ENCODE assay signal across 16 mouse cellular contexts in the genomic region with DNA sequence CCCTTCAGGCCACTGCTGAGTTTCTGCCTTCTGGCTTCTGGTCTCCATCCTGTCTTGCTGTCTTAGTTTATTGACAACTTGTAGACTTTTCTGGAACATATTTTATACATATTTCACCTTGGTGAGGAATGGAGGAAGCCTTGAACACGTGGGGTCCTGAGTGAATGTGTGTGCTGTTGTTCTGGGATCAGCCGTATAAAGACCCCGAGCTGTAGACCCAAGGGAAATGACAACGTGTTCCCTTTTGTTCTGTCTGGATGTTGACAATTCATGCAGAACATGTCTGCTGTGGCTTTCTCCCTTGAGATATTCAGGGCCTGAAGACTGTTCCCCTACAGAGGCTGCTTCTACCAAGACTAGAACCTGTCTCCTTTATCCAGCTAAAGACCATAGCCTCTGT.
"Had no signal": no experiment of that assay in that cellular context is flagged by ENCODE, and none has a peak within 500 bp of the region (broad histone marks: within the 10 kb centered on the region; RNA-seq: fewer than 3 reads in every experiment).

No protein-coding gene starts in this region.

- H3K36me3 ChIP-seq: liver, embryonic 15.5 days; lung, embryonic 15.5 days; midbrain, embryonic 12.5 days; midbrain, embryonic 15.5 days; neural tube, embryonic 12.5 days; stomach, embryonic 15.5 days had no signal

- H3K9ac ChIP-seq: liver, embryonic 15.5 days; liver, postnatal 0 days; lung, embryonic 15.5 days; midbrain, embryonic 12.5 days; midbrain, embryonic 15.5 days; neural tube, embryonic 12.5 days; stomach, embryonic 15.5 days had no signal

- H3K27me3 ChIP-seq: liver, embryonic 15.5 days; lung, embryonic 15.5 days; midbrain, embryonic 15.5 days; neural tube, embryonic 12.5 days; stomach, embryonic 15.5 days had no signal

- ATAC-seq: liver, postnatal 0 days; lung, postnatal 0 days; midbrain, embryonic 15.5 days had no signal

- H3K27ac ChIP-seq: liver, embryonic 15.5 days; lung, embryonic 15.5 days; midbrain, embryonic 12.5 days; midbrain, embryonic 15.5 days; neural tube, embryonic 12.5 days; stomach, embryonic 15.5 days; stomach, postnatal 0 days had no signal

- H3K9me3 ChIP-seq: liver, embryonic 15.5 days; lung, embryonic 15.5 days; midbrain, embryonic 12.5 days; midbrain, embryonic 15.5 days; neural tube, embryonic 12.5 days; stomach, embryonic 15.5 days had no signal

- H3K4me2 ChIP-seq: liver, embryonic 15.5 days; lung, embryonic 15.5 days; midbrain, embryonic 12.5 days; midbrain, embryonic 15.5 days; neural tube, embryonic 12.5 days; stomach, embryonic 15.5 days had no signal

- H3K4me3 ChIP-seq: liver, embryonic 15.5 days; lung, embryonic 15.5 days; midbrain, embryonic 12.5 days; midbrain, embryonic 15.5 days; neural tube, embryonic 12.5 days; stomach, embryonic 15.5 days had no signal

- DNase-seq: liver, postnatal 0 days; lung, adult 2 months; lung, postnatal 14 days; lung, postnatal 36 days; right cerebral cortex, postnatal 14 days; thymus, adult 2 months; thymus, postnatal 14 days; thymus, postnatal 36 days had no signal
